Mouse (Mus musculus): ENCODE results near the gene Ccl22. TPM values are rescaled to one million over a fixed set of nuclear protein-coding genes. Genes with fewer than 3 reads are reported as not detected.

Gene Ccl22
- total RNA-seq, 1 experiment, result 6.1 TPM

DNA sequence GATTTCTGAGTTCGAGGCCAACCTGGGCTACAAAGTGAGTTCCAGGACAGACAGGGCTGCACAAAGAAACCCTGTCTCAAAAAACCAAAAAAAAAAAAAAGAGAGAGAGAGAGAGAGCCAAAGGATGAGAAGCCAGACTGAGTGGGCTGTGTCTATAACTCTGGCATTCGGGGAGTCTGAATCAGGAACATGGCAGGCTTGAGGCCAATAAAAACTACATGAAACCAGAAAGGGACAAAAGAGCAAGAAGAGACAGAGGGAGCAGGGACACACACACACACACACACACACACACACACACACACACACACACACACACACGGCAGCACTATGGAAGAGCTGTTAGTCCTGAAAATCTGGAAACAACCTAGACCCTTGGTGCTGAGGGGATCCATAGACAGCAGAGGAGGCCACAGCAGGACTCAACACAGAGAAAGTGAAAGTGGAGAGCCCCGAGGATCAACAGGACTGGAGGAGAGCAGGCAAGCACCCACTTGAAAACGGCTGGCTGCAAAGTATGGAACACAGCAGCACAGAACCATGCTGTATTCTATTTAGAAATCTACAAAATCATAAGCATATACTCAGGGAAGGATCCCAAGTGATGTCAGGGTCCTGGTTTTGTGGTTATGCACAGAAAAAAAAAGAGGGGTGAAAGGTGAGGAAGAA lies 9.8 kb upstream of the Ccl22 start:
- in situ Hi-C loops (cut with MboI; ENCODE audit: low sequenced_read_pairs in 2 of 2, unreplicated experiment in 2 of 2), result no loop called here
- Histone ChIP-seq H3K4me1 (ENCODE audit: control insufficient read depth in 2 of 2, insufficient read depth in 2 of 2, low read length in 2 of 2, poor library complexity in 1 of 2) (no peaks in the 10 kb centered on the region), H3K4me3 (ENCODE audit: insufficient read depth in 1 of 2, low read depth in 1 of 2, low read length in 2 of 2, poor library complexity in 1 of 2, severe bottlenecking in 1 of 2) (no peak overlapping the region), H3K27ac (ENCODE audit: insufficient read depth, low read depth, low read length, poor library complexity, severe bottlenecking) (no peak overlapping the region), H3K9me3 (ENCODE audit: control insufficient read depth, insufficient read depth, low read depth, low read length) (no peaks in the 10 kb centered on the region), H3K9ac (ENCODE audit: insufficient read depth, low read depth, low read length, poor library complexity, severe bottlenecking) (no peak overlapping the region), H3K36me3 (ENCODE audit: control insufficient read depth, insufficient read depth, low read length, poor library complexity, severe bottlenecking) (no peaks in the 10 kb centered on the region)
- no peak for DNase-seq (ENCODE audit: low read depth, low spot score)
- TF ChIP-seq MAFK (IDR thresholded peaks at IDR 0.05; ENCODE audit: insufficient read depth, low read depth, low read length) (no peak), CHD2 (IDR thresholded peaks at IDR 0.05; ENCODE audit: low read depth, low read length) (no peak), HCFC1 (IDR thresholded peaks at IDR 0.05; ENCODE audit: borderline replicate concordance, insufficient read depth, low read length) (no peak), ZC3H11A (IDR thresholded peaks at IDR 0.05; ENCODE audit: borderline replicate concordance, low read depth, low read length) (no peak), ZNF384 (IDR thresholded peaks at IDR 0.05; ENCODE audit: low read depth, low read length) (no peak)

DNA sequence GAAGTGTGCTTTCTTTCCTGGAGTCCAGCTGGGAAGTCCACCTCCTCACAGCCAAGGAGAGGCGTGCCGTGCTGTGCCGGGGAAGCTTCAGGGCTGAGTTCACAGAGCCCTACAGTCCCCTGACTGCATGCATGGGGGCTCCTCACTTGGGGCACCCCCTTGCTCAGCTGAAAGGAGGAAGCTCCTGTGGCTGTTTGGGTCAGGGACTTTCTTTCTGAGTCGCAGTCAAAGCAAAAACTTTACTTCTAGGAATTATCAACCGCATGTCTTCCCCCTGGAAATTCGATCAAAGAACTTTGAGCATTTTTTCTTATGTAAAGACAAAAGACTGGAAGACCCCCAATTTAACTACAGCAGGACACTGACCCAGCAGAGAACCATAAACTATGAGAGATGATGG lies 5.6 kb upstream of the Ccl22 start:
- no peaks in the 10 kb centered on the region for H3K9me3 ChIP-seq (ENCODE audit: control insufficient read depth, insufficient read depth, low read depth, low read length)
- in situ Hi-C loops (cut with MboI; ENCODE audit: low sequenced_read_pairs in 2 of 2, unreplicated experiment in 2 of 2), result no loop called here
- no peaks in the 10 kb centered on the region for H3K36me3 ChIP-seq (ENCODE audit: control insufficient read depth, insufficient read depth, low read length, poor library complexity, severe bottlenecking)
- no peak overlapping the region for H3K4me3 ChIP-seq (ENCODE audit: insufficient read depth in 1 of 2, low read depth in 1 of 2, low read length in 2 of 2, poor library complexity in 1 of 2, severe bottlenecking in 1 of 2)
- TF ChIP-seq ZC3H11A (IDR thresholded peaks at IDR 0.05; ENCODE audit: borderline replicate concordance, low read depth, low read length), result no peak
- TF ChIP-seq ZNF384 (IDR thresholded peaks at IDR 0.05; ENCODE audit: low read depth, low read length), result no peak
- no peak for TF ChIP-seq MAFK (IDR thresholded peaks at IDR 0.05; ENCODE audit: insufficient read depth, low read depth, low read length)
- TF ChIP-seq HCFC1 (IDR thresholded peaks at IDR 0.05; ENCODE audit: borderline replicate concordance, insufficient read depth, low read length), result no peak
- TF ChIP-seq CHD2 (IDR thresholded peaks at IDR 0.05; ENCODE audit: low read depth, low read length), result no peak
- DNase-seq (ENCODE audit: low read depth, low spot score), result no peak
- no peak overlapping the region for H3K9ac ChIP-seq (ENCODE audit: insufficient read depth, low read depth, low read length, poor library complexity, severe bottlenecking)
- H3K27ac ChIP-seq (ENCODE audit: insufficient read depth, low read depth, low read length, poor library complexity, severe bottlenecking), result no peak overlapping the region
- H3K4me1 ChIP-seq (ENCODE audit: control insufficient read depth in 2 of 2, insufficient read depth in 2 of 2, low read length in 2 of 2, poor library complexity in 1 of 2), result no peaks in the 10 kb centered on the region

DNA sequence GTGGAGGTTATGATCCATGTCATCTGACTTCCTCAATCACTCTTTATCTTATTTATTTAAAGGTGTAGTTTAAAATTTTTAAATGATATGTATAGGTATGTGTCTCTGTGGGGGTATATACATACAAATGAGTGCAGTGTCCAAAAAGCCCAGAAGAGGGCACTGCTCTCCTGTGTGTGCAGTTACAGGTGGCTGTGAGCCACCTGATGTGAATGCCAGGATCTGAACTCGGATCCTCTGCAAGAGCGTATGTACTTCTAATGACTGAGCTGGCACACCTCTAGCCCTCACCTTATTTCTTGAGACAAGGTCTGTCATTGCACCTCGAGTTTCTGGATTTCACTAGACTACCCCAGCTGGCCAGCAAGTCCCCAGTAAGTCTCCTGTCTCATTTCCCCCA lies 4.8 kb upstream of the Ccl22 start:
- no peak overlapping the region for H3K27ac ChIP-seq (ENCODE audit: insufficient read depth, low read depth, low read length, poor library complexity, severe bottlenecking)
- no peak overlapping the region for H3K9ac ChIP-seq (ENCODE audit: insufficient read depth, low read depth, low read length, poor library complexity, severe bottlenecking)
- H3K4me3 ChIP-seq (ENCODE audit: insufficient read depth in 1 of 2, low read depth in 1 of 2, low read length in 2 of 2, poor library complexity in 1 of 2, severe bottlenecking in 1 of 2), result no peak overlapping the region
- no peaks in the 10 kb centered on the region for H3K4me1 ChIP-seq (ENCODE audit: control insufficient read depth in 2 of 2, insufficient read depth in 2 of 2, low read length in 2 of 2, poor library complexity in 1 of 2)
- H3K36me3 ChIP-seq (ENCODE audit: control insufficient read depth, insufficient read depth, low read length, poor library complexity, severe bottlenecking), result no peaks in the 10 kb centered on the region
- in situ Hi-C loops (cut with MboI; ENCODE audit: low sequenced_read_pairs in 2 of 2, unreplicated experiment in 2 of 2), result no loop called here
- TF ChIP-seq MAFK (IDR thresholded peaks at IDR 0.05; ENCODE audit: insufficient read depth, low read depth, low read length) (no peak), ZC3H11A (IDR thresholded peaks at IDR 0.05; ENCODE audit: borderline replicate concordance, low read depth, low read length) (no peak)
- no peak for DNase-seq (ENCODE audit: low read depth, low spot score)
- no peaks in the 10 kb centered on the region for H3K9me3 ChIP-seq (ENCODE audit: control insufficient read depth, insufficient read depth, low read depth, low read length)

DNA sequence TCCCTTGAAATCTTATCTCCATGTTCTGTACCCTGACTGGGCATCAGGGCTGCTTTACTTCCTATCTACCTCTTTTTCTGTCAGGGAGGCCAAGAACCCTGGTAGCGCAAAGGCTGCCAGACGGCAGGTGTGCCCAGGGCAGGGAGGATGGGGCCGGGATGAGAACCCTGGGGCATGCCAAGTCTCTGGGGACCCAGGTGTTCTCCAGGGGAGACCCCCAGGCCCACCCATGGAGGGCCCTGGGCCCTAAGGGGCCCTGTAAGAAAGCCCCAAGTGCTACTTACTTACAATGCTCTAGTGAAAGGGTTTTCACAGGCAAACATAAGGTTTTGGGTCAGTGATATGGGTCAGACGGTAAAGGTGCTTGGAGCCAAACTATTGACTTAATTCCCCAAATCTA lies 3.7 kb upstream of the Ccl22 start:
- no peak overlapping the region for H3K27ac ChIP-seq (ENCODE audit: insufficient read depth, low read depth, low read length, poor library complexity, severe bottlenecking)
- no peak for DNase-seq (ENCODE audit: low read depth, low spot score)
- in situ Hi-C loops (cut with MboI; ENCODE audit: low sequenced_read_pairs in 2 of 2, unreplicated experiment in 2 of 2), result no loop called here

DNA sequence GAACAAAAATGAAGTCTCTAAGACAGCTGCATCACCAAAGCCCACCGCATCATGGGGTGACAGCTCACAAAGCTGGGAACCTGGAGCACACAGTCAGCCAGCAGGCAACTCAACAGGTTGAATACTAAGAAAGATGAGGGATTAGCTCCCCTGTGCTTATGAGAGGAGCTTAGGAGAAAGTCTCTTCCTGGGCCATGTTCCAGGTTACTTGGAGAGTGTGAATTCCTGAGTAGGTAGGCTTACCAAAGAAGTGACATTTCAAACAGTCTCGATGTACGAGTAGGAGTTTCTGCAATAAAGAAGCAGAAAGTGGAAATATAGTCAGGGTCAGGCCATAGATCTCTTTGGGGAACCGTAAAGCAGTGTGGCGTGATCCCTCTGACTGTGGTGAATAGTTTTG lies 906 bp upstream of the Ccl22 start:
- no peak for TF ChIP-seq MAFK (IDR thresholded peaks at IDR 0.05; ENCODE audit: insufficient read depth, low read depth, low read length)
- no peak for TF ChIP-seq ZNF384 (IDR thresholded peaks at IDR 0.05; ENCODE audit: low read depth, low read length)
- no peak for DNase-seq (ENCODE audit: low read depth, low spot score)

More for the DNA sequence above, 3.7 kb upstream of the Ccl22 start:
- Histone ChIP-seq H3K4me1 (ENCODE audit: control insufficient read depth in 2 of 2, insufficient read depth in 2 of 2, low read length in 2 of 2, poor library complexity in 1 of 2) (no peaks in the 10 kb centered on the region), H3K4me3 (ENCODE audit: insufficient read depth in 1 of 2, low read depth in 1 of 2, low read length in 2 of 2, poor library complexity in 1 of 2, severe bottlenecking in 1 of 2) (no peak overlapping the region), H3K9ac (ENCODE audit: insufficient read depth, low read depth, low read length, poor library complexity, severe bottlenecking) (no peak overlapping the region), H3K9me3 (ENCODE audit: control insufficient read depth, insufficient read depth, low read depth, low read length) (no peaks in the 10 kb centered on the region), H3K36me3 (ENCODE audit: control insufficient read depth, insufficient read depth, low read length, poor library complexity, severe bottlenecking) (no peaks in the 10 kb centered on the region)
- TF ChIP-seq CHD2 (IDR thresholded peaks at IDR 0.05; ENCODE audit: low read depth, low read length), result no peak
- no peak for TF ChIP-seq ZNF384 (IDR thresholded peaks at IDR 0.05; ENCODE audit: low read depth, low read length)

More for the DNA sequence above, 906 bp upstream of the Ccl22 start:
- in situ Hi-C loops (cut with MboI; ENCODE audit: low sequenced_read_pairs in 2 of 2, unreplicated experiment in 2 of 2), result no loop called here
- Histone ChIP-seq H3K9ac (ENCODE audit: insufficient read depth, low read depth, low read length, poor library complexity, severe bottlenecking) (no peak overlapping the region), H3K4me1 (ENCODE audit: control insufficient read depth in 2 of 2, insufficient read depth in 2 of 2, low read length in 2 of 2, poor library complexity in 1 of 2) (no peaks in the 10 kb centered on the region), H3K27ac (ENCODE audit: insufficient read depth, low read depth, low read length, poor library complexity, severe bottlenecking) (no peak overlapping the region), H3K9me3 (ENCODE audit: control insufficient read depth, insufficient read depth, low read depth, low read length) (no peaks in the 10 kb centered on the region), H3K36me3 (ENCODE audit: control insufficient read depth, insufficient read depth, low read length, poor library complexity, severe bottlenecking) (no peaks in the 10 kb centered on the region), H3K4me3 (ENCODE audit: insufficient read depth in 1 of 2, low read depth in 1 of 2, low read length in 2 of 2, poor library complexity in 1 of 2, severe bottlenecking in 1 of 2) (no peak overlapping the region)

All from ES-E14 (cell line).